Mouse (Mus musculus): ENCODE measurements at regions not wholly inside any gene's neighbourhood (a gene's known extent, or its start where the extent isn't known, plus 50 kb on each side); places are given as distances from the start of the nearest gene placed in this dataset.
"Not testable (repeated sequence)": the region's sequence is repeated elsewhere in the genome, so short reads cannot be mapped to it uniquely, and the experiment has no call there.

DNA sequence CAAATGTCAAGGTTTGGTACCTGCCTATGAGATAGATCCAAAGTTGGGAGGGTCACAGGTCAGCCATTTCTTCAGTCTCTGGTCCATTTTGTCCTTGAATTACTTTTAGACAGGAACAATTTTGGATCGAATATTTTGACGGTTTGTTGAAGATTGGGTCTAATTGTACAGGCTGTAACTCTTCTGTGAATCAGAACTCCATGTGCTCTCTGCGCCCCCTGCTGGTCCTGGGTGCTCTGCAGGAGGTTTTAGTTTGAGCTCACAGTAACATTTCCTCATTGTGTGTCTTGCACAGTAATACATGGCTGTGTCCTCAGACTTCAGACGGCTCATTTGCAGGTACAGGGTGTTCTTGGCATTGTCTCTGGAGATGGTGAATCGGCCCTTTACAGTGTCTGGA is 158.1 kb downstream of the Adam6a start:
- DNase-seq: not testable (repeated sequence)

DNA sequence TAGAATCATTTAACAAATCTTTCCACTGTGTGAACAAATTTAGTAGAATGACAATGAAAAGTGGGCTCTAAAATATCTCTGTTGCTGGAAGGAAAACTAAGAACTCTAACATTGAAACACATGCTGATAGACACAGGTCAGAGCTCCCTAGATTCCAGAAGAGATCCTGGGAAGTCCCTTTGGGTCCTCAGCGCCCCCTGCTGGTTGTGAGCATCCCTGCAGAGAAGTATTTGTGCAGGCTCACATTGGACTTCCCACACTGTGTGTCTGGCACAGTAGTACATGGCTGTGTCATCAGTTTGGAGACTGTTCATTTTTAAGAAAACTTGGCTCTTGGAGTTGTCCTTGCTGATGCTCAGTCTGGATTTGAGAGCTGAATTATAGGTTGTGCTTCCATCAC is 172.7 kb downstream of the Adam6a start:
- peak; percentile 4 to 29 for DNase-seq

DNA sequence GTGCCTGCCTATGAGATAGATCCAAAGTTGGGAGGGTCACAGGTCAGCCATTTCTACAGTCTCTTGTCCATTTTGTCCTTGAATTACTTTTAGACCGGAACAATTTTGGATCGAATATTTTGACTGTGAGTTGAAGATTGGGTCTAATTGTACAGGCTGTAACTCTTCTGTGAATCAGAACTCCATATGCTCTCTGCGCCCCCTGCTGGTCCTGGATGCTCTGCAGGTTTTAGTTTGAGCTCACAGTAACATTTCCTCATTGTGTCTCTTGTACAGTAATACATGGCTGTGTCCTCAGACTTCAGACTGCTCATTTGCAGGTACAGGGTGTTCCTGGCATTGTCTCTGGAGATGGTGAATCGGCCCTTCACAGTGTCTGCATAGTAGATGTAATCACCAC is 192.1 kb downstream of the Adam6a start:
- peak in 1 of 2 experiments; percentile 2 for DNase-seq

DNA sequence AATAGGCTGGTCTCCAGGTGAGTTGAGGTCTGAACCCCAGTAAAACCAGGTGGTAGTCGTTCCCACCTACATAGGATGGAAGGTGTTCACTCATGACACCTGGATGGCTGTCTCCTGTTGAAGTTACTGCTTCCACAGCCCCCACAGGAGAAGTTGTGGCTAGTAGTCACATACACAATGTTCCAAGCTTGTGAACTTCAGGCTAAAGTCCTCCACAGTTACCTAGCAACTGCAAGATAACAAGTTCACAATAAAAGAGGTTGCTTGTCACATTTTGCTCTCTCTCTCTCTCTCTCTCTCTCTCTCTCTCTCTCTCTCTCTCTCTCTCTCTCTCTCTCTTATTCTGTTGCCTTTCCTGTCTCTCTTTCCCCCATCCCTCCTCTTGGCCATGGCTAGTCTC is 202.6 kb downstream of the Adam6a start:
- DNase-seq: no peak

DNA sequence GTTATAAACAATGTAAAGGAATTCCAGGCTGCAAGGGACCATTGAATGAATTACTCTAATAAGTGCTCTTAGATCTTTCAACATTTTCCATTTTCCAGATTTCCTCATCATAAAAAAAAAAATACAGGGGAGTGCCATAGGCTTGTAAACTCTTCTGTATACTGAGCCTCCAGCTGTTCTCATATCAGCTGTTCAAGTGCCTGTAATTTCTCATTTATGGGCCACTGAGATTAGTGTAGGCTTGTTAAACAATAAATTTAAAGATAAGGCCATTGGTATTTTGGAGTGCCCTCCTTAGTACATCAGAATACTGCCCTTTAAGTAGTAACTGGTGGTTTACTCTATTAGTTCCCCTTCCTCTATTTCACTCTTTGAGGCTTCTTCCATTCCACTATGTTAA is 204.3 kb downstream of the Adam6a start:
- no peak for DNase-seq

DNA sequence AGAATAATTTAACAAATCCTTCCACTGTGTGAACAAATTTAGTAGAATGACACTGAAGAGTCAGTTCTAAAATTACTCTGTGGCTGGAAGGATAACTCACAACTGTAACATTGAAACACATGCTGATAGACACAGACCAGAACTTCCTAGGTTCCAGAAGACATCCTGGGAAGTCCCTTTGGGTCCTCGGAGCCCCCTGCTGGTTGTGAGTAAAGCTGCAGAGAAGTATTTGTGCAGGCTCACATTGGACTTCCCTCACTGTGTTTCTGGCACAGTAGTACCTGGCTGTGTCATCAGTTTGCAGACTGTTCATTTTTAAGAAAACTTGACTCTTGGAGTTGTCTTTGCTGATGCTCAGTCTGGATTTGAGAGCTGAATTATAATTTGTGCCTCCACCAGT is 225.9 kb downstream of the Adam6a start:
- DNase-seq: no peak

DNA sequence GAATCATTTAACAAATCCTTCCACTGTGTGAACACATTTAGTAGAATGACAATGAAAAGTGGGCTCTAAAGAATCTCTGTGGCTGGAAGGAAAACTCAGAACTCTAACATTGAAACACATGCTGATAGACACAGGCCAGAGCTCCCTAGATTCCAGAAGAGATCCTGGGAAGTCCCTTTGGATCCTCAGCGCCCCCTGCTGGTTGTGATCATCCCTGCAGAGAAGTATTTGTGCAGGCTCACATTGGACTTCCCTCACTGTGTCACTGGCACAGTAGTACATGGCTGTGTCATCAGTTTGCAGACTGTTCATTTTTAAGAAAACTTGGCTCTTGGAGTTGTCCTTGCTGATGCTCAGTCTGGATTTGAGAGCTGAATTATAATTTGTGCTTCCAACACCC is 252.2 kb downstream of the Adam6a start:
- peak in 1 of 2 experiments; percentile 4 for DNase-seq

DNA sequence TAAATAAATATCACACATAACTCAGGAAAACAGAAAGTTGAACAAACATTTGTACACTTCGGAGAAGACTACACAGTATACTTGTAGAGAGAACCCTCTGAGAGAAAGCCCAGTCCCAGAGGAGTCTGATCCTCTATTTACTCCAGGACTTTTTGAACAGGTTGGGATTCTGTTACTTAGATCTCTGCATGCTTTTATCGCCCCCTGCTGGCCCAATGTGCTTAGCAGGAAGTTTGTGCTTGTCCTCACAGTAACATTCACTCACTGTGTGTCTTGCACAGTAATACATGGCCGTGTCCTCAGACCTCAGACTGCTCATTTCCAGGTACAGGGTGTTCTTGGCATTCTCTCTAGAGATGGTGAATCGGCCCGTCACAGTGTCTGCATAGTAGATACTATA is 282.7 kb downstream of the Adam6a start:
- no peak for DNase-seq

DNA sequence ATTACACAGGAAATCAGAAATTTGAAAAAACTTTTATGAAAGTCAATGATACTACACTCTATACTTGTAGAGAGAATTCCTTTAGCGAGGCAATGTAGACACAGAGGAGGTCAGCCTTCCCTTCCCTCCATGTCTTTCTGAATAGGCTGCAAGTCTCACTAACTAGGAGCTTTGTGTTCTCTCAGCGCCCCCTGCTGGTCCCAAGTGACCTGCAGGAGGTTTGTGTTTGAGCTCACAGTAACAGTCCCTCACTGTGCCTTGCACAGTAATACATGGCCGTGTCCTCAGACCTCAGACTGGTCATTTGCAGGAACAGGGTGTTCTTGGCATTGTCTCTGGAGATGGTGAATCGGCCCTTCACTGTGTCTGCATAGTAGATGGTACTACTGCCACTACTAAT is 315.2 kb downstream of the Adam6a start:
- DNase-seq: peak in 1 of 2 experiments; percentile 26

DNA sequence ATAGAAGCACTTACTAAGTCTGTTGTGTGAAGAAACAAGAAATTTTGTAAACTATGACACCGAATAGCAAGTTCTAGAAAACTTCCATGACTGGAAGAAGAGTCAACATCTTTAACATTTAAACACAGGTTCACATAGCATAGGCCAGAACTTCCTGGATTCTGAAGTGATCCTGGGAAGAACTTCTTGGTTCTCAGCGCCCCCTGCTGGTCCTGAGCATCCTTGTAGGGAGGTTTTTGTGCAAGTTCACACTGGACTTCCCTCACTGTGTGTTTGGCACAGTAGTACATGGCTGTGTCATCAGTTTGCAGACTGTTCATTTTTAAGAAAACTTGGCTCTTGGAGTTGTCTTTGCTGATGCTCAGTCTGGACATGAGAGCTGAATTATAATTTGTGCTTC is 335.1 kb downstream of the Adam6a start:
- DNase-seq: no peak

DNA sequence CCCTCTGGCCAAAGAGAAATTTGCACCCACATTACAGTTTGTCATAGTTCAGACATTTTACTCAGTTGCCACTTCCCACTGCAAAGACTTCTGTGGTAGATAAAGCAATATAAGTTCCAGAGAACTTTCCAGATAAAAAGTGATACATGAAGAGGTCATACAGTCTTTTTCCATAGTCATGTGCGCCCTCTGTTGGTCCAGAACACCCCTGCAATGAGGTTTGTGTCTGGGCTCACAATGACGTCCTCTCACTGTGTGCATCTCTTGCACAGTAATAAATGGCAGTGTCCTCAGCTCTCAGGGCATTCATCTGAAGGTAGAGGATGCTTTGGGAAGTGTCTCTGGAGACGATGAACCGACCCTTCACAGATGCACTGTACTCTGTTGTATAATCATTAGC is 352.4 kb downstream of the Adam6a start:
- no peak for DNase-seq

DNA sequence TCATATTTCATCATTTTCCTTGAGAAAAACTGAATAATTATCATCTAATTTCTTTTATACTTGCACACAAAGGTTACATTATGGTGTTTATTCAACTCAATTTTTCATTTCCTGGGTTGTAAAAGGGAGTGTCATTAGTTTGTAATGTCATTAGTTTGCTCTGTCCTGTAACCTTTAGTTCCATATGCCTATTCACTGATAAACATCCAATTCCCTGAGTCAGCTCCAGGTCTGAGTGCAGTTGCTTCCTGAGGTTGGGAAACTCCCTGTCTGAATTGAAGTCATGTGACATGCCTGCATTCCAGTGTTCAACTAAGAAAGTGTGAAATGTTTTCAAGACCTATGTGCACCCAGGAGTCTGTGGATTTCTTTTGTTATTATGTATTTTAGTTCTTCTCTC is 362.8 kb downstream of the Adam6a start:
- no peak for DNase-seq

DNA sequence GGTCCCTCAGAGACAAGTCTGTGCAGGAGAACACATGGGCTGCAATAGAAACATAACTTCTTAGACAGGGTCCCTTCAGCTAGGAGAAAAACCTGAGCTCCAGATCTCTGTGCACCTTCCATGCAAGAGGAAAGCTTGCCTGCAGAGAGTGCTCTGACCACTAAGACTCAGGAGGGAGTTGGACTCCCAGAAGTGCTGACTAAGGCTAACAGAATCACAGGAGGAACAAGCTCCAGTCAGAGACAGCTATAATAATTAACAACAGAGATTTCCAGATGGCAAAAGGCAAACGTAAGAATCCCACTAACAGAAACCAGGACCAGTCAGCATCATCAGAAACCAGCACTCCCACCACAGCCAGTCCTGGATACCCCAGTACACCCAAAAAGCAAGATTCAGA is 364.0 kb downstream of the Adam6a start:
- no peak for DNase-seq

DNA sequence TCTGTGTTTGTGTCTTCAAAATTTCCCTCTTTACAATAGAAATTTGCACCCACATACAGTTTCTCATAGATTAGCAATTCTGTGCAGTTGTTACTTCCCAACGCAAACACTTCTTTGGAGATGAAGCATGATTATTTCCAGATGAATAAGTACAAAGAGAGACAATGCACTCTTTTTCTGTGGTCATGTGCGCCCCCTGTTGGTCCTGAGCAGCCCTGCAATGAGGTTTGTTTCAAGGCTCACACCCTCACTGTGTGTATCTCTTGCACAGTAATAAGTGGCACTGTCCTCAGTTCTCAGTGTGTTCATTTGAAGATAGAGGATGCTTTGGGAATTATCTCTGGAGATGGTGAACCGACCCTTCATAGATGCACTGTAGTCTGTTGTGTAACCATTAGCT is 368.1 kb downstream of the Adam6a start:
- no peak for DNase-seq

DNA sequence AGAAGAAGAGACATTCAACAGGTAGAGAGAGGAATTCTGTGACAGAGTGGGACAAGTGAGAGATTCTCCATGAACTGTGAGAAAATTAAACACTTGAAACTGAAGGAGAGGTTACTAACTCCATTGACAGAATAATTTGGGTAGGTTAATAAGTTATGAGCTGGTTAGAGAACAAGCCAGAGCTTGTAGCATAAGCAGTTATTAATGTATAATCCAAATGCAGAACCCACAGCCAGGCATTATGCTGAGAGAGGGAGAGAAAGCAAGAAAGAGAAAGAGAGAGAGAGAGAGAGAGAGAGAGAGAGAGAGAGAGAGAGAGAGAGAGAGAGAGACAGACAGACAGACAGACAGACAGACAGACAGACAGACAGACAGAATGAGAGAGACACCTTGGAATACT is 397.0 kb downstream of the Adam6a start:
- DNase-seq: no peak

DNA sequence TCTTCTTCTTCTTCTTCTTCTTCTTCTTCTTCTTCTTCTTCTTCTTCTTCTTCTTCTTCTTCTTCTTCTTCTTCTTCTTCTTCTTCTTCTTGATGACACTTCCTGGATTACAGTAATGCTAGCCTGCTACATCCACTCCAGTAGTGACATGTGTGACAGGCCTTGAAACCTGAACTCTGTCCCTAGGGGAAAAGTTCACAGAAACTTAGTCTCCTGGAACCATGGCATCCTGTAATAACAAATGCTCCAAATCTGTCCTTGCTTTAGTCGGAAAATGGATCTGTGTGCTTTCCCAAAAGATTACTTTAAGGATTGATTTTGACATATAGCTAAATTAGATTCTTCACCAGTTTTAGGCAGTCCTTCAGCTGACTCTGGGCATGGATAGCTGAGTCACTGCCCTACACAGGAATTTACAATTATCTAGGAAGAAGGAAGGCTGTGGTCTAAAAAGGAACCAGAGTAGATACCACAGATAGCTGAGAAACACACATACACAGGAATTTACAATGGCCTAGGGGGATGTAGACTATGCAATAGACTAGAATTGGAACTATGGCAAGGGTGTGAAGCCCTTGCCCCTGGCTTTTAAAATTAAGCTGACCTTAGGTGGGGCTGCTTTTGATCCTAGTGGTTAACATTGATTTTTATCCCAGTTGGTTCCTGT is 400.1 kb downstream of the Adam6a start:
- DNase-seq: not testable (repeated sequence)

DNA sequence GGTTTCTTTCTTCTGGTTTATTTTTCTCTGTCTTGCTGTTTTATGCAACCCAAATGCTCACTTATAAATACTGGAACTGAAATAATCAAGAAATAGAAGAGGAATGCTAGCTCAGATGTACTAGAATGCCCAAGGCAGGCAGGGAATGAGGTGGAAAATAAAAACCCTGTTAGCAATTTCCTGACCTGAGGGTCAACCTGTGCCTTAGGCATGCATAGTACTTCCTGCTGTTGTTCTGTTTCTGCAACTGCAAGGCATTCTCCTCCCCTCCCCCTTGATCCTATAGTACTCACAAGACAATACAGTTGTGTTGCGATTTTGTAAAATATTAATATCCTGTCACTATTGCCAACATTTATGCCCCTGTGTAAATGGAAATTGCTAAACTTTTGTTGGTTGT is 402.1 kb downstream of the Adam6a start:
- not testable (repeated sequence) for DNase-seq

DNA sequence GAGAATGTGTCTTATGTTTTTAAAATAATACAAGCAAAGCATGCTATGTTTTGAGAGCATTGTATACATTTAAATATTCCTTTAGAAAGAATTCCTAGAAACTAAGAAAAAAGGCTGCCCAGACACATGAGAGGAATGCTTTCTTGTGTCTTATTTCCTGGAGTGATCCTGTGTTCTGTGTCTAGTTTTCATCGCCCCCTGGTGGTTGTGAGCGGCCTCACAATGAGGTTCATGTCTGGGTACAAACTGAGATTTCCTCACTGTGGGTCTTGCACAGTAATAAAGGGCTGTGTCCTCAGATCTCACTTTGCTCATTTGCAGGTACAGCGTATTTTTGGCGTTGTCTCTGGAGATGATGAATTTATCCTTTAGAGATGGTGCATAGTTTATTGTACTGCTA is 404.3 kb downstream of the Adam6a start:
- not testable (repeated sequence) for DNase-seq

DNA sequence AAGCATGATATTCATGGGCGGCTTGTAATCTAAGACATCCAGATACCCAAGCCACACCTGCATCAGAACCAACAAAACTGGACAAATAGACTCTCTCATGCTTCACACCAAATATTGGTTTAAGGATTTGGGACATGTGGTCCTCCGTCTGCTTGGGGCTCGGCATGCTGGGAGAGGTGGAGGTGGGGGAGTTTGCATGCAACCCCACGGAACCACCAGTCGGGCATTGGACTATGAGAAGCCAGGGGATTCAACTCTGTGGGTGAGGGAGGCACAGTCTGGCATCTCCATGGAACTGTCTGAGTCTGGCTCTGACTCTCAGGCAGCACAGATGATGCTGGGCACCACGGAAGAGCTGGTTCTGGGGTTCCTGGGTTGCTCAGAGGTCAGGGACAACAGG is 430.6 kb downstream of the Adam6a start:
- DNase-seq: no peak

DNA sequence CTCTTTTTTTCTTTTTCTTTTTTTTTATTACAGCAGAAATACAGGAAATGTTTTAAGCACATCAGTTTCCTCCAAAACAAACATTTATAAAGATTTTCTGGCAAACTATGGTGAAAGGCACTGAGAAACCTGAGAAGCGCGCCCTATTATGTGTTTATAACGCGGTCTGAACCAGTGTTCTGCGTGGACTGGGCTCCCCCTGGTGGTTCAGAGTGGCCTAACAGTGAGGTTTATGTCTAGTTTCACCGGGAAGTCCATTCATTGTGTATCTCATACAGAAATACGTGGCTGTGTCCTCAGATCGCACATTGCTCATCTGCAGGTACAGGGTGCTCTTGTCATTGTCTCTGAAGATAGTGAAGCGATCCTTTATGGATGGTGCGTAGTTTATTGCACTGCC is 437.9 kb downstream of the Adam6a start:
- peak; percentile 39 to 77 for DNase-seq

DNA sequence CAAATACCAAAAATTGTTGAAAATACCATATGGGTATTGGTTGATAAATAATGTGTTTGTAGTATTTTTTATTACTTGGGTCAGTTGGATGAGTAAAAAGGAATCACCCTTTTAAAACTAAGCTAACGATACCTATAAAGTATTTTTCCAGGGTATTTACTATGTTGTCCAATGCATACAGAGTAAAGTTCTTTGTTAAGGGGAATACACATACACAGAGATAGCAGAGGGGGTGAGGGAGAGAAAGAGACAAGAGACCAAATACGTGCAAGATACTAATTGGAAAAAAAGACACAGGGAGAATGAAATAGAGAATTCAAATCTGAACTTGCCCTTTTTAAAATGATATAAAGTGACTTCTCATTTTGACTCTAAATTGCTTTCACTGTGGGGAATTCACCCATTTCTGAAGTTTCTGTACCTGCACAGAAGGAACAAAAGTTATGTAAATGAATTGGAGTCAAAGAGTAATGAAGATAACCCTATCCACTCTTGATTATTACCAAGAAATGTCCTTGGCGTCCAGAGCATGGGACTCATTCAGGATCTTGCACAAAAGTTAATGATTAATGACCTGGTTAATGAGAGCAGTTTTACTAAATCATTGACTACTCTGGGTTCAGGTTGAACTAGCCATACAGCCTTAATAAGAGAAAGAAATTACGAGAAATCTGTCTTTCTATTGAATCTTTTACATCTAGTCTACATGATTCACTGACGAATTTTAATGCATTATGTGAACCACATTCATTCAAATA is 443.7 kb downstream of the Adam6a start:
- DNase-seq: no peak

DNA sequence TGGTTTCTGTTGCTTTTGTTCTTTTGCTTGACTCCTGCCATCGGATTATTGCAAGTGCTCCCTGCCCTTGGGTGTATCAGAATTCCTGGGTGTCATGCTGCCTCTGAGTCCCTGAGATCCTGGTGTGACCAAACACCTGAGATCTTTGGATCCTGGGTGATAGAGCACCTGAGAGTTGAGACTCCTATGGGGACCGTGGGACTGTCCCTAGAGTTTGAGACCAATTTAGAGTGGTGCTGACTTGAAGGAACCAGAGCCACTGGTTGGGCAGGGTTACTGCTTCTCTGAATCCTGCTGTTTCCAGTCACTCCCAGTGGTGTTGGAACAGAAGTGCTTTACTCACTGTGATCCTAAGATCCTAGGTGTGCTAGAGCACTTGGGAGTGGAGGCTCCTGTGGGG is 448.7 kb downstream of the Adam6a start:
- no peak for DNase-seq

DNA sequence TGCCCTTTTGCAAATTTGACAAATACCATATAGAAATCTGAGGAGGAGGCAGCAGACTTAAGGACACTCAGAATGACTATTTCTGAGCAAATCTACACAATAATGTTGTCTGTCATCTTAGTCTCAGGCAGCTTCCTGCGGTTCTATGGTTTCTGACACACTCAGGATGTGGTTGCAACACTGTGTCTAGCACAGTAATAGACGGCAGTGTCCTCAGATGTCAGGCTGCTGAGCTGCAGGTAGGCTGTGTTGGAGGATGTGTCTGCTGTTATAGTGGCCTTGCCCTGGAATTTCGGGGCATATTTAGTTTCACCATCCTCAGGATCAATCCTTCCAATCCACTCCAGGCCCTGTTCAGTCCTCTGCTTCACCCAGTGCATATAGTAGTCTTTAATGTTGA is 450.6 kb downstream of the Adam6a start:
- DNase-seq: not testable (repeated sequence)

DNA sequence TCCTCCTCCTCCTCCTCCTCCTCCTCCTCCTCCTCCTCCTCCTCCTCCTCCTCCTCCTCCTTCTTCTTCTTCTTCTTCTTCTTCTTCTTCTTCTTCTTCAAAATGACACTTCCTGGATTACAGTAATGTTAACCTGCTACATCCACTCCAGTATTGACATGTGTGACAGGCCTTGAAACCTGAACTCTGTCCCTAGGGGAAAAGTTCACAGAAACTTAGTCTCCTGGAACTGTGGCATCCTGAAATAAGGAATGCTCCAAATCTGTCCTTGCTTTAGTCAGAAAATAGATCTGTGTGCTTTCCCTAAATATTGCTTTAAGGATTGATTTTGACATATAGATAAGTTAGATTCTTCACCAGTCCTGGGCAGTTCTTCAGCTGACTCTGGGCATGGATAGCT is 464.8 kb downstream of the Adam6a start:
- not testable (repeated sequence) for DNase-seq

All from heart, adult 18-20 months (tissue).